Comparison of ENCODE assay signal across 36 mouse cellular contexts in genomic region chr11:54269191-54269896, GRCm38 (mm10). TPM values are rescaled to one million over a fixed set of nuclear protein-coding genes. Genes with fewer than 3 reads are reported as not detected.
DNase-seq lines count a peak whose midpoint lies in the region; ATAC-seq and TF ChIP-seq lines count a peak whose summit lies in the region.
"Had no signal": no experiment of that assay in that cellular context is flagged by ENCODE, and none has a peak within 500 bp of the region (broad histone marks: within the 10 kb centered on the region; RNA-seq: fewer than 3 reads in every experiment).

No protein-coding gene starts in this region.

- no peak for TF ChIP-seq RAD21 in CH12.LX (IDR thresholded peaks at IDR 0.05; ENCODE audit: low read depth, low read length)

- no peaks in the 10 kb centered on the region for H3K36me3 ChIP-seq in CH12.LX (replicated peaks in 1 of 2; ENCODE audit: control insufficient read depth in 1 of 2, insufficient read depth in 1 of 2, low read length in 1 of 2)
- no peaks in the 10 kb centered on the region for H3K36me3 ChIP-seq in limb, embryonic 10.5 days
- H3K36me3 ChIP-seq in forebrain, postnatal 0 days (ENCODE audit: insufficient read depth): no peaks in the 10 kb centered on the region
- H3K36me3 ChIP-seq: forebrain, embryonic 10.5 days; hindbrain, embryonic 13.5 days; intestine, embryonic 15.5 days had no signal

- no peaks in the 10 kb centered on the region for H3K79me2 ChIP-seq in CH12.LX (replicated peaks; ENCODE audit: control insufficient read depth, extremely low read depth, insufficient read depth, poor library complexity, severe bottlenecking)

- WGBS in limb, embryonic 10.5 days: 89% methylated on average over 3 of the region's 3 CpGs
- WGBS in forebrain, postnatal 0 days: 79% methylated on average over 3 of the region's 3 CpGs

- H3K4me2 ChIP-seq in CH12.LX (ENCODE audit: insufficient read depth, low read depth, poor library complexity, severe bottlenecking): no peak overlapping the region
- H3K4me2 ChIP-seq in forebrain, postnatal 0 days (ENCODE audit: low read depth): no peak overlapping the region
- H3K4me2 ChIP-seq: forebrain, embryonic 13.5 days; heart, embryonic 11.5 days; hindbrain, embryonic 13.5 days; intestine, embryonic 15.5 days had no signal

- dilution Hi-C loops in CH12.LX (cut with MboI; ENCODE audit: extremely low pct_ligation_motif_present, extremely low pct_unique_long_range_greater_than_20kb, low sequenced_read_pairs): no loop called here

- no peak for DNase-seq in frontal cortex, postnatal 25 days (ENCODE audit: low spot score in 2 of 2)
- DNase-seq in CH12.LX (ENCODE audit: extremely low read depth): no peak
- DNase-seq in brain, adult 2 months (ENCODE audit: low read depth, low spot score): peak; percentile 31
- peak; percentile 47 for DNase-seq in telencephalon, adult 2 months (ENCODE audit: low read depth, low spot score)
- no peak for DNase-seq in limb, embryonic 10.5 days (ENCODE audit: low spot score)
- DNase-seq in forebrain, postnatal 0 days: no peak
- DNase-seq in natural killer cell, adult 2 months (ENCODE audit: low spot score in 2 of 2): no peak
- DNase-seq: adrenal gland, adult 2 months; adrenal gland, postnatal 14 days; B cell, adult 2 months; cerebellum, adult 11-12 months; cerebellum, adult 8-10 months; cerebellum, postnatal 14 days; gastrocnemius, postnatal 10 days; gastrocnemius, postnatal 36 days; heart, adult 11 months had no signal

- no peak overlapping the region for H3K4me3 ChIP-seq in CH12.LX (replicated peaks in 1 of 3; ENCODE audit: low read depth in 2 of 3, low read length in 2 of 3, poor library complexity in 1 of 3)
- no peak overlapping the region for H3K4me3 ChIP-seq in limb, embryonic 10.5 days
- H3K4me3 ChIP-seq in forebrain, postnatal 0 days (ENCODE audit: low read depth, low read length): no peak overlapping the region
- H3K4me3 ChIP-seq: forebrain, embryonic 10.5 days; forebrain, embryonic 13.5 days; hindbrain, embryonic 13.5 days; intestine, embryonic 15.5 days had no signal

- H3K9me3 ChIP-seq in CH12.LX (replicated peaks; ENCODE audit: low read length): no peaks in the 10 kb centered on the region
- no peaks in the 10 kb centered on the region for H3K9me3 ChIP-seq in limb, embryonic 10.5 days (replicated peaks)
- H3K9me3 ChIP-seq in forebrain, postnatal 0 days (ENCODE audit: low read length): no peaks in the 10 kb centered on the region
- H3K9me3 ChIP-seq: forebrain, embryonic 10.5 days; forebrain, embryonic 13.5 days; hindbrain, embryonic 13.5 days; intestine, embryonic 15.5 days had no signal

- TF ChIP-seq CTCF in CH12.LX (conservative IDR thresholded peaks at IDR 0.05 in 1 of 2, IDR thresholded peaks at IDR 0.05 in 1 of 2; ENCODE audit: low read depth in 2 of 2, low read length in 2 of 2): no peak
- no peak for TF ChIP-seq CTCF in forebrain, postnatal 0 days (IDR thresholded peaks at IDR 0.05; ENCODE audit: low read depth)

- TF ChIP-seq EP300 in CH12.LX (IDR thresholded peaks at IDR 0.05; ENCODE audit: low read length): peak; percentile 38; the same call in 1 of the 2 replicates

- H3K9ac ChIP-seq in CH12.LX (ENCODE audit: insufficient read depth, low read depth): no peak overlapping the region
- H3K9ac ChIP-seq in forebrain, postnatal 0 days: no peak overlapping the region
- H3K9ac ChIP-seq: forebrain, embryonic 13.5 days; hindbrain, embryonic 13.5 days; intestine, embryonic 15.5 days had no signal

- H3K4me1 ChIP-seq in CH12.LX (ENCODE audit: control insufficient read depth in 1 of 2, insufficient read depth in 2 of 2): peaks cover 13 to 57% of the 10 kb centered on the region in 2 experiments
- H3K4me1 ChIP-seq in limb, embryonic 10.5 days: no peaks in the 10 kb centered on the region
- H3K4me1 ChIP-seq in forebrain, postnatal 0 days (ENCODE audit: insufficient read depth): no peaks in the 10 kb centered on the region
- H3K4me1 ChIP-seq: forebrain, embryonic 13.5 days; hindbrain, embryonic 13.5 days; intestine, embryonic 15.5 days had no signal

- no peaks in the 10 kb centered on the region for H3K27me3 ChIP-seq in CH12.LX (replicated peaks)
- H3K27me3 ChIP-seq in limb, embryonic 10.5 days (ENCODE audit: low read depth, poor library complexity, severe bottlenecking): no peaks in the 10 kb centered on the region
- no peaks in the 10 kb centered on the region for H3K27me3 ChIP-seq in forebrain, postnatal 0 days (ENCODE audit: insufficient read depth, low read length)
- H3K27me3 ChIP-seq: forebrain, embryonic 13.5 days; hindbrain, embryonic 13.5 days; intestine, embryonic 15.5 days had no signal

- in situ Hi-C loops in CH12.LX (cut with MboI; ENCODE audit: low pct_ligation_motif_present, low pct_unique_long_range_greater_than_20kb, low sequenced_read_pairs): loop anchor here (5.0 kb wide), 1 partner anchor 33 kb away; the partner anchor contains the start of gene Acsl6

- H3K27ac ChIP-seq in CH12.LX (ENCODE audit: insufficient read depth, low read depth): no peak overlapping the region
- no peak overlapping the region for H3K27ac ChIP-seq in limb, embryonic 10.5 days
- no peak overlapping the region for H3K27ac ChIP-seq in forebrain, postnatal 0 days (ENCODE audit: low read depth, low read length)
- H3K27ac ChIP-seq: forebrain, embryonic 10.5 days; forebrain, embryonic 13.5 days; hindbrain, embryonic 13.5 days; intestine, embryonic 15.5 days had no signal

- TF ChIP-seq POLR2A in CH12.LX (IDR thresholded peaks at IDR 0.05; ENCODE audit: low read depth, low read length): no peak

- ATAC-seq in frontal cortex, adult (ENCODE audit: low TSS enrichment): peak; percentile 77
- no peak for ATAC-seq in forebrain, postnatal 0 days
- ATAC-seq: CD4-positive, CD25-positive, alpha-beta regulatory T cell, adult 4 months; forebrain, embryonic 13.5 days; forebrain, embryonic 16.5 days; hindbrain, embryonic 16.5 days; intestine, embryonic 15.5 days had no signal

TF ChIP-seq in CH12.LX, 34 proteins besides CTCF, POLR2A, EP300 and RAD21:
- peak; percentile 73 for TF ChIP-seq ZNF384 (IDR thresholded peaks at IDR 0.05; ENCODE audit: low read depth, low read length)
- TF ChIP-seq RCOR1 (conservative IDR thresholded peaks at IDR 0.05; ENCODE audit: low read depth, low read length): no peak
- 0 out of 2 replicates have a peak, but pooled peaks have one; percentile 39 for TF ChIP-seq MYC (IDR thresholded peaks at IDR 0.05; ENCODE audit: low read depth, low read length)

RNA-seq across cellular contexts. Expression of gene Il3, which starts 2.3 kb away (rescaled TPM):
- total RNA-seq in CH12.LX (2012; rRNA removed) (2.7 and 4.8 TPM in 2 replicates), CH12.LX (2014; rRNA removed) (1.5 and 1.9 TPM in 2 replicates)
- 1.3 and 3.5 TPM in 2 replicates for polyA plus RNA-seq in CH12.LX (2012; ENCODE audit: insufficient read length, low read depth)
- not detected in 2 replicates for polyA plus RNA-seq in limb, embryonic 10.5 days (2016; fragmentation: Nextera tagmentation; extraction: Ambion mirVana)
- not detected in 2 replicates for total RNA-seq in forebrain, postnatal 0 days (2014; rRNA removed)
- polyA plus RNA-seq in forebrain, postnatal 0 days (2015; fragmentation: Nextera tagmentation; extraction: Ambion mirVana): not detected in 2 replicates
- total RNA-seq: adrenal gland, adult 2 months; adrenal gland, postnatal 14 days; adrenal gland, postnatal 4 days; ES-E14; gastrocnemius, adult 18-20 months; gastrocnemius, postnatal 10 days; gastrocnemius, postnatal 36 days; heart, adult 8-10 months; heart, postnatal 25 days; hematopoietic stem cell, adult 5-6 weeks had no signal
- polyA plus RNA-seq: adrenal gland, adult 2 months; brain, embryonic 14.5 days; CD4-positive, CD25-positive, alpha-beta regulatory T cell, adult 4 months; embryonic facial prominence, embryonic 11.5 days; embryonic facial prominence, embryonic 14.5 days; forebrain, embryonic 10.5 days; forebrain, embryonic 13.5 days; forebrain, embryonic 16.5 days; heart, embryonic 11.5 days; heart, embryonic 14.5 days; heart, postnatal 0 days; hindbrain, embryonic 13.5 days; hindbrain, embryonic 16.5 days; intestine, embryonic 15.5 days had no signal

RNA-seq across cellular contexts. Expression of gene Csf2, which starts 19.9 kb away (rescaled TPM):
- total RNA-seq in CH12.LX (2012; rRNA removed): 1.9 and 2.6 TPM in 2 replicates
- 1.4 and 2.4 TPM in 2 replicates for total RNA-seq in CH12.LX (2014; rRNA removed)
- 0.79 and 0.83 TPM in 2 replicates for polyA plus RNA-seq in CH12.LX (2012; ENCODE audit: insufficient read length, low read depth)
- not detected in 2 replicates for polyA plus RNA-seq in limb, embryonic 10.5 days (2016; fragmentation: Nextera tagmentation; extraction: Ambion mirVana)
- not detected in 2 replicates for total RNA-seq in forebrain, postnatal 0 days (2014; rRNA removed)
- polyA plus RNA-seq in forebrain, postnatal 0 days (2015; fragmentation: Nextera tagmentation; extraction: Ambion mirVana): not detected in 2 replicates
- total RNA-seq: adrenal gland, adult 2 months; adrenal gland, postnatal 14 days; adrenal gland, postnatal 4 days; ES-E14; gastrocnemius, adult 18-20 months; gastrocnemius, postnatal 10 days; gastrocnemius, postnatal 36 days; heart, postnatal 25 days; hematopoietic stem cell, adult 5-6 weeks had no signal
- polyA plus RNA-seq: adrenal gland, adult 2 months; brain, embryonic 14.5 days; embryonic facial prominence, embryonic 11.5 days; embryonic facial prominence, embryonic 14.5 days; forebrain, embryonic 10.5 days; forebrain, embryonic 13.5 days; forebrain, embryonic 16.5 days; heart, embryonic 11.5 days; heart, embryonic 14.5 days; heart, postnatal 0 days; hindbrain, embryonic 13.5 days; hindbrain, embryonic 16.5 days had no signal

RNA-seq across cellular contexts. Expression of gene Acsl6, which starts 34.3 kb away (rescaled TPM):
- total RNA-seq in CH12.LX (2012; rRNA removed) (94.7 and 96.9 TPM in 2 replicates), CH12.LX (2014; rRNA removed) (74.1 and 74.9 TPM in 2 replicates)
- polyA plus RNA-seq in CH12.LX (2012; ENCODE audit: insufficient read length, low read depth): 204 and 222 TPM in 2 replicates
- 1.5 and 1.7 TPM in 2 replicates for polyA plus RNA-seq in limb, embryonic 10.5 days (2016; fragmentation: Nextera tagmentation; extraction: Ambion mirVana)
- 56.3 and 57.7 TPM in 2 replicates for total RNA-seq in forebrain, postnatal 0 days (2014; rRNA removed)
- 44.7 and 48.5 TPM in 2 replicates for polyA plus RNA-seq in forebrain, postnatal 0 days (2015; fragmentation: Nextera tagmentation; extraction: Ambion mirVana)
- polyA plus RNA-seq: CD4-positive, CD25-positive, alpha-beta regulatory T cell, adult 4 months had no signal

Comparison
In these comparisons a context has a peak if more than half of its experiments do, and no peak if none do; other contexts are left out.
1. DNase-seq: peak in brain, adult 2 months (single experiment) and telencephalon, adult 2 months (single experiment); none in frontal cortex, postnatal 25 days (0 of 2), CH12.LX (single experiment), limb, embryonic 10.5 days (single experiment), forebrain, postnatal 0 days (single experiment) and natural killer cell, adult 2 months (0 of 2).
2. RNA of gene Acsl6, which starts 34.3 kb away (polyA plus RNA-seq): 204 to 222 TPM in CH12.LX and 44.7 to 48.5 TPM in forebrain, postnatal 0 days; 1.5 to 1.7 TPM in limb, embryonic 10.5 days; every median in the first group is over 10 times any median in the second.